Mouse (Mus musculus) cerebellum, adult 2 months (tissue): ENCODE measurements around the gene Laptm4a. TPM values are rescaled to one million over a fixed set of nuclear protein-coding genes. Genes with fewer than 3 reads are reported as not detected.

Source experiments
- DNase-seq, 2 experiments: peaks; one replicate each; pipeline ENCODE4 v3.0.0; 2021
- H3K27ac ChIP-seq: fragments of 200-500 bp; 2 replicates; pipeline ENCODE4 v1.5.1; 2012; ENCODE audit warnings: low read length, control low read depth, inconsistent platforms; ENCODE audit not compliant: insufficient read depth
- H3K27me3 ChIP-seq: fragments of 200-500 bp; 2 replicates; pipeline ENCODE4 v1.6.1; 2012; ENCODE audit warnings: inconsistent platforms, mild to moderate bottlenecking, low read length, moderate library complexity; ENCODE audit not compliant: control insufficient read depth, insufficient read depth
- H3K4me1 ChIP-seq: fragments of 200-500 bp; 2 replicates; pipeline ENCODE4 v1.6.1; 2011; ENCODE audit warnings: low read length; ENCODE audit not compliant: control insufficient read depth, insufficient read depth
- H3K4me3 ChIP-seq: fragments of 200-500 bp; replicated peaks from 2 replicates; pipeline ENCODE3; 2011; ENCODE audit warnings: mild to moderate bottlenecking, low read depth, low read length, control low read depth; ENCODE audit not compliant: insufficient read depth
- CTCF ChIP-seq: fragments of 200-500 bp; IDR thresholded peaks from 2 replicates; pipeline ENCODE4 v1.5.1; 2011; ENCODE audit warnings: low read depth, mild to moderate bottlenecking, control low read depth, low read length, moderate library complexity, borderline replicate concordance; ENCODE audit not compliant: insufficient read depth
- POLR2A ChIP-seq: fragments of 200-500 bp; IDR thresholded peaks from 2 replicates; pipeline ENCODE4 v1.6.1; 2011; ENCODE audit warnings: low read length, control low read depth, borderline replicate concordance; ENCODE audit not compliant: insufficient read depth
- WGBS: fragments of 180-500 bp; shearing (Covaris S2); methylation state at CpG from one replicate; pipeline ENCODE4 v1.1.7; 2018; 5-methylcytosine and 5-hydroxymethylcytosine counted together
- polyA plus RNA-seq: library from polyadenylated mRNA; depleted of rRNA; stranded (reverse); fragments of >200 nt; gene quantifications from 2 replicates; pipeline ENCODE4 v1.2.3, GENCODE M21; 2012

Laptm4a gene
- polyA plus RNA-seq, 1 experiment = 258 TPM

DNA sequence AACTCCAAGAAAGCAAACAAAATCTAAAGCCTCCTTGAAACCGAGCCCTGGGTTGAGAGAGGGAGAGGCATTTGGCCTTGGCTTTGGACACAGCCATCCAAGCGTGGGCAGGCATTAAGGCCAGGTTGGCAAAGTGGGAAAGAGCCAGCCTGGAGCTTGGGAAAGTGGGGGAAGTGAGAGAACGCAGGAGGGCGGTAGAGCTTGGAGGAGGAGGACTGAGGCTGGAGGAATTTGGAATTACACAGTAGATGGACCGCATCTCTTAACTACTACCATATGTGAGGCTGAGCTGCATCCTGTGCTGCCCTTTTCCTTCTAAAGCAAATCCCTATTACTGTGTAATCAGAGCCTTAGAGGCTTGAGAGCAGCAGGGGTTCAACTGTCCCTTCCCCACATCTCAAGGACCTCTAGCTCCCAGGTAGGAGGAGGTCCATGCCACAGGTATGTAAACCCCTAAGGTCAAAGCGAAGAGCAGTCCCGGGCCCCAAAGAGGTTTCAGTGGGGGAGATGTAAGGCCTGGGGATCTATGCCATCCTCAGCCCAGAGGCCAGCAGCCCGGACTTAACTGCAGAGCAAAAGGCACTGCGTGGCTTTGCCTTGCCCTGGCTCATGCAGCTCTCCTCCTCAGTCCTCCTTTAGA is 7.6 kb upstream of the Laptm4a start:
- no peaks in the 10 kb centered on the region for H3K27me3 ChIP-seq
- 44% methylated on average over 9 of the region's 9 CpGs for WGBS
- peaks cover 19% of the 10 kb centered on the region for H3K4me1 ChIP-seq
- no peak overlapping the region for H3K4me3 ChIP-seq
- TF ChIP-seq POLR2A (no peak), CTCF (no peak)
- H3K27ac ChIP-seq = no peak overlapping the region
- peak; percentile 40 to 60 for DNase-seq

DNA sequence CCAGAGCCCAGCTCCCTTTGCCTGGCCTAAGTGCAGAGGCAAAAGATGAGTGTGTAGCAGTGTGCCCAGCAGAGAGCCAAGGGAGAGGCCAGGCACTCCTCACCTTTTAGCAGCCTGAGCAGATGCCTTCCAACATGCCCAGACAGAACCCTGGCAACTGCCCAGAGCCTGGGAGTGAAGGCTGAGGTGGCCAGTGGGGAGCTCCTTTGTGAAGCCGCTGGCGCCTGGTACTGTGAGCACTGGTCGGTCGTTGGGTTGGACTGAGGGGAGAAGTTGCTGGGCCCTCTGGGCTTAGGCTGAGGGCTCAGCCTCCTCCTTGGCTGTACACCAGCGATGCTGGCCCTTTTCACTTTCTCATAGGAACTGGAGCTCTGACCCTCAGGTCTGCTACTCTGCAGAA is 5.1 kb upstream of the Laptm4a start:
- peaks cover 19% of the 10 kb centered on the region for H3K4me1 ChIP-seq
- DNase-seq = peak; percentile 41 to 47
- 14% methylated on average over 5 of the region's 5 CpGs for WGBS

DNA sequence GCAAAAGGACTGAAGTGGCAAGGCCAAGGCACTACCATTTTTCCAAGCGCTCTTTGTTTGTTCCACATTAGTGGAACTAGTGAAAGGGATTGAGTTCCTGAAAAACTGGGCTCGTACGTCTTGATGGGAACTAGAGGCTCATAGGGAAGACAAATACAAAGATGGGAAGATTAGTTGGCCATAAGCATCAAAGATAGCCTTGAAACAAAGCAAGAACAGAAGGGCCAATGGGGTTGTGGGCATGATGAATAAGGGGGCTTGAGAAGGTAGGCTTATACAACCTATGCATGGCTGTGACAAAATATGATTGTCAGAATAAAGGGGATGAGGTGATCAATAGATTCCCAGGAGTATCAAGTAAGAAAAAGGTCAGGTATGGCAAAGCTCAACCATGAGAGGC is 2.2 kb upstream of the Laptm4a start:
- Histone ChIP-seq H3K4me1 (peaks cover 5% of the 10 kb centered on the region), H3K27ac (no peak overlapping the region), H3K27me3 (no peaks in the 10 kb centered on the region), H3K4me3 (no peak overlapping the region)
- no peak for DNase-seq
- TF ChIP-seq POLR2A (no peak), CTCF (no peak)
- WGBS = 96% methylated on average over 3 of the region's 3 CpGs

More for the DNA sequence above, 5.1 kb upstream of the Laptm4a start:
- no peak overlapping the region; the same call in 1 of the 2 replicates for H3K27ac ChIP-seq
- no peak for TF ChIP-seq POLR2A
- TF ChIP-seq CTCF = no peak
- no peaks in the 10 kb centered on the region for H3K27me3 ChIP-seq
- no peak overlapping the region for H3K4me3 ChIP-seq

DNA sequence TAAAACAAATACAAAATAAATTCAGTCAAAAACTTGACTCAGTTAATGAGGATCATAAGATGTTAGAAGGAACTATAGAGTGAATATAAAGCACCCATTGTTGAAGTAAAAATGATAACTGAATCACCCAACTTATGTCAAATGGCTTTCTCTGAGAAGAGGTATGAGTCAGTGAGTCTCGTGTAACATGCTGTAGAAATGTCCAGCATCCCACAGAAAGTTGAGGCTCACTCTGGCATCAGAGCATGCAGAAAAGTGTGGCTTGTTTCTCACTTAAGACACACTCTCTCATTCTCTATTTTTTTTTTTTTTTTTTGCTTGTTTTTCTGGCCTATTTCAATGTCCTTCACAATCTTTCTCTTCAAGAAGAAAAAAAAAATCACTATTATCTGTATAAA is 469 bp upstream of the Laptm4a start:
- no peak overlapping the region for H3K4me3 ChIP-seq
- no peaks in the 10 kb centered on the region for H3K27me3 ChIP-seq
- peaks cover 8% of the 10 kb centered on the region for H3K4me1 ChIP-seq
- TF ChIP-seq POLR2A (no peak), CTCF (no peak)
- no peak for DNase-seq
- WGBS = 13% methylated on average over 1 of the region's 1 CpGs
- no peak overlapping the region for H3K27ac ChIP-seq

DNA sequence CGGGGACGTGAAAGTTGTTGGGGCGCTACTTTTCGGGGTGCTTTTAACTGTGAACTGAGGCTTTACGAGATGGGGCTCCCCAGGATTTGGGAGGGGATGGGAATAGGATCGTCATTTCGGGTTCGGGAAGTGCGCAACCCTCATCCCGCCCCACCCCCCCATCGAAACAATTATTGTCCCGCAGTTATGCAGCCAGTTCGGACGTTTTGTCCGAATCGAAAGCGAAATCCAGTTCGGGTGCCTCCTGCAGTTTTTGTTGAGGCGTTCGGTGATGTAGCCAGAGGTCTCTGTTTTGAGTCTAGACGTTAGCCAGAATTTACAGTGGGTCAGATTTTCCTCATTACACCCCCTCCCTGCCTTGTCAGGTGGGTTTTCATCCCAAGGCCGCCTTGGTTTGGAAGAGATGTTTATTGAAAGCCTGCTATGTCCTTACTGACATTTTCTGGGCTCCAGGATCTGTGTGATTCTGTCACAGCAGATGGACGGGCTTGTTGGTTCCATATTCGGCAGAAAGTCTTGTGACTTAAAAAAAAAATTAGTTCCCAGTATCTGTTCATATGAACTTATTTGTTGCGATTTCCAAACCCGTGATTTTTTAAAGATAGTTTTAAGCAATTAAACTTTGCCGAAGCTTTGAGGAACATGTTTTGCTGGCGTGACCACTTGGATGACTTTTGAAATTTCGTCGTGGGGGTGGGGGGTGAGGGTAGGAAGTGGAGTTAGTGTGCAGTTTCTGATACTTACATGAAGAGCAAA is 1.1 kb downstream of the Laptm4a start:
- Histone ChIP-seq H3K4me1 (peaks cover 4% of the 10 kb centered on the region; the same call in 1 of the 2 replicates), H3K27ac (peak overlapping the region; percentile 90), H3K27me3 (no peaks in the 10 kb centered on the region), H3K4me3 (peak overlapping the region; percentile 71)
- DNase-seq = peak in 1 of 2 experiments; percentile 36
- TF ChIP-seq POLR2A (no peak), CTCF (no peak)
- WGBS = under 1% methylated on average over 30 of the region's 30 CpGs

DNA sequence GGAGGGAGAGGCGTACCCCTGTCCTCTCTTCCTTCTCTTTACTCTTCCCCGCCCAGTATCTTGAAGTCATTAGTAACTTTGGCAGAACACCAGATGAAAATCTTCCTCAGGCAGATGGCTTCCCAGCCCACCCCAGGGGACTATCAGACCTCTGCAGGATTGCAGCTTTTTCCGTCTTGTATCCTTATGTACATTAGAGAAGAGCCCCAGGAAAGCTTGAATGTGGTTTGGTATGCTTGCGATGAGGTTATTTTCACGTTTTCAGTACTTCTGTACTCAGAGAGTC is 1.6 kb downstream of the Laptm4a start:
- 3% methylated on average over 5 of the region's 5 CpGs for WGBS
- Histone ChIP-seq H3K4me1 (peaks cover 4% of the 10 kb centered on the region), H3K27ac (no peak overlapping the region; the same call in 1 of the 2 replicates), H3K27me3 (no peaks in the 10 kb centered on the region), H3K4me3 (peak overlapping the region; percentile 71)
- DNase-seq = peak; percentile 35 to 57
- TF ChIP-seq POLR2A (no peak), CTCF (no peak)

DNA sequence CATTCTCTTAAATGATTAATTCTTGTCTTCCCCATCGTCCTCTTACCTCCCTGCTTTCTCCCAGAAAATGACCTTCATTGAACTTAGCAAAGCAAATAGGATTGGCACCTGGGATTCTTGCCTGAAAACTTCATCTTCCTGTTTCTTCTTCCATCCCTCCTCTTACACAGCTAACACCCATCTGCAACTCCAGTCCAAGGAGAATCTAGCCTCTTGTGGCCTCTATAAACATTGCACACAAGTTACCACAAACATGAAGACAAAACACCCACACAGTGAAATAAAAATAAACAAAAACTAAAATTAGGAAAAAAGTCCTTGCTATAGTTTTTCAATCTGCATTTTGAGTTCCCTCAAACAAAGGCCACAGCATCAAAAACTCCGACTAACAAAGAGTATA is 2.1 kb downstream of the Laptm4a start:
- WGBS = 30% methylated on average over 2 of the region's 2 CpGs
- H3K4me1 ChIP-seq = peaks cover 4% of the 10 kb centered on the region
- H3K27me3 ChIP-seq = no peaks in the 10 kb centered on the region
- DNase-seq = no peak
- H3K27ac ChIP-seq = no peak overlapping the region
- H3K4me3 ChIP-seq = peak overlapping the region; percentile 4
- TF ChIP-seq CTCF = no peak
- no peak for TF ChIP-seq POLR2A

DNA sequence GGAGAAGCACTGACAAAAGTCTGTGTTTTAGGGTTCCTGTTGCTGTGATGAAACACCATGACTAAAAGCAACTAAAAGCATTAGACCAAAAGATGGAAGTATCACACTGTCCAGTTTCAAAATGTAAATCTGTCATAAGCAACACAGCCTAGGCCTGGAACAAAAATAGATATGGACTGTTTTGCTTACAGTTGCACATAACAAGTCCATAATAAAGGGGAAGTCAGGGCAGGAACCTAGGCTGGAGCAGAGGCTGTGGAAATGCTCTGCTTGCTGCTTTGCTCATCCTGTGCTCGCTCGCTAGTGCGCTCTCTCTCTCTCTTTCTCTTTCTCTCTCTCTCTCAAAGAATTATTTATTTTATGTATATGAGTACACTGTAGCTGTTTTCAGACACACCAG is 6.2 kb downstream of the Laptm4a start:
- Histone ChIP-seq H3K27ac (no peak overlapping the region), H3K27me3 (no peaks in the 10 kb centered on the region), H3K4me1 (peaks cover 15% of the 10 kb centered on the region), H3K4me3 (no peak overlapping the region)
- TF ChIP-seq CTCF (no peak), POLR2A (no peak)
- DNase-seq = no peak
- 96% methylated on average over 3 of the region's 3 CpGs for WGBS
